Mouse (Mus musculus): ENCODE results near the gene Ncbp2. TPM values are rescaled to one million over a fixed set of nuclear protein-coding genes. Genes with fewer than 3 reads are reported as not detected.
"Not testable (repeated sequence)": the region's sequence is repeated elsewhere in the genome, so short reads cannot be mapped to it uniquely, and the experiment has no call there.

Gene Ncbp2
- polyA plus RNA-seq, 1 experiment from 2014 or later, result 165 TPM

DNA sequence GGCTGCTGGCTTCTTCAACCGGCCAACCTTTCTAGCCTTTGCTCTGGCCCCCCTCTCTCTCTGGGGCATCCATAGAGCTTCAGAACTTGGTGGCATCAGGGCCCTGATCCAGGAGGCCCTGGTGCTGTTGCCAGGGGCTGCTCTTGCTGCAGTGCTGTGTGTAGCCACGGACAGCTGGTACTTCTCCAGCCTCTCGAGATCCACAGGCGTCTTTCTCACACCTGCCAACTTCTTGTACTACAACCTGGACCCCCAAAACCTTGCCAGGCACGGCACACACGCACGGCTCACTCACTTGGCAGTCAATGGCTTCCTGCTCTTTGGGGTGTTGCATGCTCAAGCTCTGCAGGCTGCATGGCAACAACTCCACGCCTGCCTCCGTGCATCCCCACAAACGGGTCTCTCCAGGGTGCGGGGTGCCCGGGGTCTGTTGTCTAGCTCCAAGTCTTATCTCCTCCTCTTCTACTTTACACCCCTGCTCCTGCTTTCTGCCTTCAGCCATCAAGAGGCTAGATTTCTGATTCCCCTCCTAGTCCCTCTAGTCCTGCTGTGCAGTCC lies 3.5 kb upstream of the Ncbp2 start:
- H3K36me3 ChIP-seq (ENCODE audit: control insufficient read depth, insufficient read depth, low read length), result no peaks in the 10 kb centered on the region
- H3K27me3 ChIP-seq (ENCODE audit: control insufficient read depth, insufficient read depth, low read length), result no peaks in the 10 kb centered on the region
- H3K27ac ChIP-seq (ENCODE audit: low read depth, low read length), result no peak overlapping the region
- ATAC-seq (ENCODE audit: low FRiP score) (no peak), DNase-seq (ENCODE audit: low spot score, missing footprints) (no peak)
- no peak overlapping the region for H3K9ac ChIP-seq (ENCODE audit: low read length)
- WGBS, result 86% methylated on average over 12 of the region's 12 CpGs
- peaks cover 20% of the 10 kb centered on the region for H3K4me1 ChIP-seq (ENCODE audit: control insufficient read depth, insufficient read depth, low read length)
- H3K9me3 ChIP-seq (ENCODE audit: control insufficient read depth, low read length), result no peaks in the 10 kb centered on the region
- H3K4me3 ChIP-seq (ENCODE audit: low read depth, low read length), result no peak overlapping the region
- H3K4me2 ChIP-seq, result no peak overlapping the region

DNA sequence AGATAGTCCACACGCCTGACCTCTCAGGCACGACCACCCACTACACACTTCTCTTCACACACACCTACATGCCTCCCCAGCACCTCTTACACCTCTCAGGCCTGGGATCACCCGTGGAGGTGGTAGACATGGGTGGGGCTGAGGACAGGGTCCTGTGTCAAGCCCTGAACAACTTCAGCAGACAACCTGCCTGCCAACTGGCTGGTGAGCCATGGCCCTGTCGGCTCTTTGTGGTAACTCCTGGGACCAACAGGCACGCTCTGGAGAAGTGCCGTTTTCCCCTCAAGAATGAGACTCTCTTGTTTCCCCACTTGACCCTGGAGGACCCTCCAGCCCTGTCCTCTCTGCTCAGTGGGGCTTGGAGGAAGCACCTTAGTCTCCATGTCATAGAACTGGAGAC lies 2.9 kb upstream of the Ncbp2 start:
- Histone ChIP-seq H3K4me2 (no peak overlapping the region), H3K9ac (ENCODE audit: low read length) (no peak overlapping the region), H3K4me1 (ENCODE audit: control insufficient read depth, insufficient read depth, low read length) (peaks cover 20% of the 10 kb centered on the region), H3K9me3 (ENCODE audit: control insufficient read depth, low read length) (no peaks in the 10 kb centered on the region), H3K36me3 (ENCODE audit: control insufficient read depth, insufficient read depth, low read length) (no peaks in the 10 kb centered on the region), H3K27me3 (ENCODE audit: control insufficient read depth, insufficient read depth, low read length) (no peaks in the 10 kb centered on the region), H3K4me3 (ENCODE audit: low read depth, low read length) (no peak overlapping the region), H3K27ac (ENCODE audit: low read depth, low read length) (no peak overlapping the region)
- DNase-seq (ENCODE audit: low spot score, missing footprints), result peak; percentile 68
- 90% methylated on average over 6 of the region's 6 CpGs for WGBS
- ATAC-seq (ENCODE audit: low FRiP score), result no peak

DNA sequence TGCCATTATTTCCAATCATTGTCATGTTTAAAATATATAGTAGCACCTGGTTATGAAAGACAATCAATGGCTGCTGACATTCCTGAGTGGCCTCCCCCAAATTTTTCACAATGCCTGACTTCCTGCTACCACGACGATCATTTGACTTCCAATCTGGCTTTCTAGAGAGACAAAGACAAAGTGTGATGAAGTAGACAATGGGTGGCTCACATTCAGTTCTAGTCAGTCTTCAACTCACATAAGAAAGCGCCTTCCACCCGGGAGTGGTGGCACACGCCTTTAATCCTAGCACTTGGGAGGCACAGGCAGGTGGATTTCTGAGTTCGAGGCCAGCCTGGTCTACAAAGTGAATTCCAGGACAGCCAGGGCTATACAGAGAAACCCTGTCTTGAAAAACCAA lies 2.3 kb upstream of the Ncbp2 start:
- peak; percentile 74 for DNase-seq (ENCODE audit: low spot score, missing footprints)
- 89% methylated on average over 6 of the region's 6 CpGs for WGBS
- not testable (repeated sequence) for H3K4me2 ChIP-seq; H3K27ac ChIP-seq (ENCODE audit: low read depth, low read length); H3K4me3 ChIP-seq (ENCODE audit: low read depth, low read length); H3K9ac ChIP-seq (ENCODE audit: low read length); H3K9me3 ChIP-seq (ENCODE audit: control insufficient read depth, low read length); H3K27me3 ChIP-seq (ENCODE audit: control insufficient read depth, insufficient read depth, low read length); H3K36me3 ChIP-seq (ENCODE audit: control insufficient read depth, insufficient read depth, low read length); ATAC-seq (ENCODE audit: low FRiP score)
- H3K4me1 ChIP-seq (ENCODE audit: control insufficient read depth, insufficient read depth, low read length), result peaks cover 20% of the 10 kb centered on the region

DNA sequence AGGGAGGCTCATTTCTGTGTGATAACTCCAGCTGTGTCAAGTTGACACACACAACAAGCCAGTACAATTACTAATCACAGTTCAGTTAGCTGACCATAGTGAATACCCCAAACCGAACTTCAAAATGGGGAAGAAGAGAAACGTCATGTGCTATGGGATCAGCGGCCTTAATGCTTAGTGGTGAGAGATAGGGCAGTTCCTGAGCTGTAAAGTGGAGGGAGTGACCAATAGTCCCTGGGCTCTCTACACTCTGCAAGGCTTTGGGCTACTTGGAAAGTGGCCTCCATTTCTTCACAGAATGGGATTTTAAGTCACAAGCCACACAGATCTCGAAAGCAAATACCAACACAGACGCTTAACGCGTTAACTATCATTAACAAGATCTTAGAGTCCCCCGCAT lies 980 bp upstream of the Ncbp2 start:
- peak overlapping the region; percentile 93 for H3K9ac ChIP-seq (ENCODE audit: low read length)
- no peak overlapping the region for H3K27ac ChIP-seq (ENCODE audit: low read depth, low read length)
- peak overlapping the region; percentile 94 for H3K4me3 ChIP-seq (ENCODE audit: low read depth, low read length)
- H3K36me3 ChIP-seq (ENCODE audit: control insufficient read depth, insufficient read depth, low read length), result no peaks in the 10 kb centered on the region
- DNase-seq (ENCODE audit: low spot score, missing footprints) (no peak), ATAC-seq (ENCODE audit: low FRiP score) (no peak)
- no peaks in the 10 kb centered on the region for H3K27me3 ChIP-seq (ENCODE audit: control insufficient read depth, insufficient read depth, low read length)
- no peaks in the 10 kb centered on the region for H3K9me3 ChIP-seq (ENCODE audit: control insufficient read depth, low read length)
- WGBS, result 38% methylated on average over 8 of the region's 8 CpGs
- H3K4me1 ChIP-seq (ENCODE audit: control insufficient read depth, insufficient read depth, low read length), result peaks cover 20% of the 10 kb centered on the region
- H3K4me2 ChIP-seq, result peak overlapping the region; percentile 56

DNA sequence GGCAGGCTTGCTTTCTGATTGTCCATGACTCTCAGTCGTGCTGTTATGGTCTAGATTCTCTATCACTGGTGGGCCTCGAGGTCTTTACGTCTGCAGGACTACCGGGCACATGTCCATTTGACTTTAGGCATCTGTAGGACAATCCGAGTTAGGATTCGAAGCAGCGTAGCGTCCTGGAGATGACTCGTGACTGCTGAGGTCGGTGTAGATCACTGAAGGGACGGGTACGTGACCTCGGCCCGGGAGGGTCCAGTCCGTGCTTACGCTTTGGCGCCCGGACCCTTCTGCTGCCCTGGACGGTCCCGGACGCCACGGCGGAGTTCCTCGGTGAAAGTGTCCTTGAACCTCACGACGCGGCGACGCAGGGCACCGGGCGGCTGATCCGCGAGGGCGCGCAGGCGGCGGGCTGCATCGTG lies 404 bp upstream of the Ncbp2 start:
- no peaks in the 10 kb centered on the region for H3K36me3 ChIP-seq (ENCODE audit: control insufficient read depth, insufficient read depth, low read length)
- ATAC-seq (ENCODE audit: low FRiP score), result peak; percentile 3
- H3K27ac ChIP-seq (ENCODE audit: low read depth, low read length), result peak overlapping the region; percentile 76

DNA sequence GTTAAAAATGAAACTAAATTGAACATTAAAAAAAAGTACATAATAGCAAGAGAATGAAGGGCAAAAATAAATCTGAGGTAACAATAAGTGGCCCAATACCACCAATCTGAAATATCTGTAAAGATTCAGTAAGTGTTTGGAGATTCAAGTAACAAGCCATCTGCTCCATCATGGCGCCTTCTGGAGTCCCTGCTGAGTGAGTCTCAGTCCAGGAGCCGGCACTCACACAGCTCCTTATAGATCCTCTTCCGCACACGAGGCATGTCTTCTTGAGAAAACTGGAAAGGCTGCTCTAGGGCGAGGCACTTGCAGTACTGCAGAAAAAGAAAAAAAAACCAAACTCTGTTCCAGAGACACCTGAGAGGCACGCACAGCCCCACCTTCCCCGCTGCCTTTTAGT lies 14.9 kb downstream of the Ncbp2 start:
- Histone ChIP-seq H3K4me1 (ENCODE audit: control insufficient read depth, insufficient read depth, low read length) (no peaks in the 10 kb centered on the region), H3K4me2 (no peak overlapping the region), H3K27me3 (ENCODE audit: control insufficient read depth, insufficient read depth, low read length) (no peaks in the 10 kb centered on the region), H3K9ac (ENCODE audit: low read length) (no peak overlapping the region), H3K9me3 (ENCODE audit: control insufficient read depth, low read length) (no peaks in the 10 kb centered on the region), H3K4me3 (ENCODE audit: low read depth, low read length) (no peak overlapping the region), H3K27ac (ENCODE audit: low read depth, low read length) (no peak overlapping the region), H3K36me3 (ENCODE audit: control insufficient read depth, insufficient read depth, low read length) (peaks cover 7% of the 10 kb centered on the region; the same call in 1 of the 2 replicates)
- ATAC-seq (ENCODE audit: low FRiP score), result no peak
- no peak for DNase-seq (ENCODE audit: low spot score, missing footprints)
- 93% methylated on average over 7 of the region's 7 CpGs for WGBS

More for the DNA sequence above, 404 bp upstream of the Ncbp2 start:
- Histone ChIP-seq H3K4me2 (peak overlapping the region; percentile 56), H3K4me1 (ENCODE audit: control insufficient read depth, insufficient read depth, low read length) (peaks cover 20% of the 10 kb centered on the region), H3K9me3 (ENCODE audit: control insufficient read depth, low read length) (no peaks in the 10 kb centered on the region), H3K9ac (ENCODE audit: low read length) (peak overlapping the region; percentile 93), H3K4me3 (ENCODE audit: low read depth, low read length) (peak overlapping the region; percentile 94), H3K27me3 (ENCODE audit: control insufficient read depth, insufficient read depth, low read length) (no peaks in the 10 kb centered on the region)
- 1% methylated on average over 38 of the region's 38 CpGs for WGBS
- DNase-seq (ENCODE audit: low spot score, missing footprints), result no peak

DNA sequence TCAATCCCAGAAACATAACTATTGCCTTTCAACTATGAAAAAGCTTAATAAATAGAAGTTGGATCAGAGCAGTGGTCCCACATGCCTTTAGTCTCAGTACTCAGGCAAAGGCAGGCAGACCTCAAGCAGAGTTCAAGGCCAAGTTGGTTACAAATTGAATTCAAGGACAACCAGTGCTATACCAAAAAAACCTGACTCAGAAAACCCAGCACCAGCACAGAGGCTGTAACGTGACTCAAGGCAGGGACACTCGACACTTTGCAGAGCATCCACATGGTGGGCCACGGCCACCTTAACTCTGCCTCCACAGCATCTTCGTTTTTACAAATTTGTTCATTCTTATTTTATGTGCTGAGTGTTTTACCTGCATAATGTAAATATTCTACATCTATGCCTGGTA lies 26.9 kb downstream of the Ncbp2 start:
- H3K27ac ChIP-seq (ENCODE audit: low read depth, low read length), result no peak overlapping the region
- no peak overlapping the region for H3K9ac ChIP-seq (ENCODE audit: low read length)
- H3K9me3 ChIP-seq (ENCODE audit: control insufficient read depth, low read length), result no peaks in the 10 kb centered on the region
- no peak for DNase-seq (ENCODE audit: low spot score, missing footprints)
- peaks cover 6% of the 10 kb centered on the region for H3K36me3 ChIP-seq (ENCODE audit: control insufficient read depth, insufficient read depth, low read length)
- ATAC-seq (ENCODE audit: low FRiP score), result no peak
- WGBS, result 92% methylated on average over 4 of the region's 4 CpGs
- H3K4me1 ChIP-seq (ENCODE audit: control insufficient read depth, insufficient read depth, low read length), result no peaks in the 10 kb centered on the region
- no peak overlapping the region for H3K4me2 ChIP-seq
- no peak overlapping the region for H3K4me3 ChIP-seq (ENCODE audit: low read depth, low read length)
- H3K27me3 ChIP-seq (ENCODE audit: control insufficient read depth, insufficient read depth, low read length), result no peaks in the 10 kb centered on the region

DNA sequence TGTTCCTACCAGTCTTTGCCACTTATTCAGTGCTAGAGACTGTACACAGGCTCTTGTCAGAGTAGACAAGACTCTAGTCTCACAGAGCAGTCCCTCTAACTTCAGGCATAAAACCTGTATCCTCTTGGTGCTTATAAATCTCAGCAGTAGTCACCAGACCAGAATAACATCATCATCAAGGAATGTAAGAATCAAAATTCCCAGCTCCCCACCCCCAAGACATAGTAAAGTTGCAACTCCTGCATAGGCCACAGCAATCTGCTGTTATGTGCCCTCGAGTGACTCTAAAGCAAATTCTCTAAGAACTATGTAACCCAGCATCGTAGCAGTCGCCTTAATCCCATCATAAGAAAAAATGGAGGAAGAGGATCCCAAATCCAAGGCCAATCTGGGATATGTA lies 31.2 kb downstream of the Ncbp2 start:
- H3K36me3 ChIP-seq (ENCODE audit: control insufficient read depth, insufficient read depth, low read length), result peaks cover 6% of the 10 kb centered on the region
- H3K4me2 ChIP-seq, result no peak overlapping the region
- no peaks in the 10 kb centered on the region for H3K9me3 ChIP-seq (ENCODE audit: control insufficient read depth, low read length)
- DNase-seq (ENCODE audit: low spot score, missing footprints) (no peak), ATAC-seq (ENCODE audit: low FRiP score) (no peak)
- no peak overlapping the region for H3K4me3 ChIP-seq (ENCODE audit: low read depth, low read length)
- H3K27ac ChIP-seq (ENCODE audit: low read depth, low read length), result no peak overlapping the region
- no peaks in the 10 kb centered on the region for H3K27me3 ChIP-seq (ENCODE audit: control insufficient read depth, insufficient read depth, low read length)
- no peak overlapping the region for H3K9ac ChIP-seq (ENCODE audit: low read length)
- no peaks in the 10 kb centered on the region for H3K4me1 ChIP-seq (ENCODE audit: control insufficient read depth, insufficient read depth, low read length)
- 97% methylated on average over 3 of the region's 3 CpGs for WGBS

DNA sequence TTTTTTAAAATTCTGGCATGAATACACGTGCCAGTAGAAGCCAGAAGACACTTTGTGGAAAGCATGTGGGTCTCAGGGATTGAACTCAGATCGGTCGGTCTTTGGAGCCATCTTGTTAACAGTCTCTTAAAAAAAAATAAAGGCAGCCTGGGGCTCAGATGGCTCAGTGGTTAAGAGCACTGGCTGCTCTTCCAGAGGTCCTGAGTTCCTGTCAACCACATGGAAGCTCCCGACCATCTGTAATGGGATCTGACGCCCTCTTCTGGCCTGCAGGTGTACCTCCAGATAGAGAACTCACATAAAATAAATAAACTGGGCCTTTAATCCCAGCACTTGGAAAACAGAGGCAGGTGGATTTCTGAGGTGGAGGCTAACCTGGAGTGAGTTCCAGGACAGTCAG lies 32.6 kb downstream of the Ncbp2 start:
- DNase-seq (ENCODE audit: low spot score, missing footprints) (no peak), ATAC-seq (ENCODE audit: low FRiP score) (no peak)
- no peaks in the 10 kb centered on the region for H3K27me3 ChIP-seq (ENCODE audit: control insufficient read depth, insufficient read depth, low read length)
- H3K36me3 ChIP-seq (ENCODE audit: control insufficient read depth, insufficient read depth, low read length), result peaks cover 6% of the 10 kb centered on the region
- H3K4me1 ChIP-seq (ENCODE audit: control insufficient read depth, insufficient read depth, low read length), result no peaks in the 10 kb centered on the region
- H3K4me2 ChIP-seq, result no peak overlapping the region
- H3K27ac ChIP-seq (ENCODE audit: low read depth, low read length), result no peak overlapping the region
- no peaks in the 10 kb centered on the region for H3K9me3 ChIP-seq (ENCODE audit: control insufficient read depth, low read length)
- no peak overlapping the region for H3K9ac ChIP-seq (ENCODE audit: low read length)
- H3K4me3 ChIP-seq (ENCODE audit: low read depth, low read length), result no peak overlapping the region
- WGBS, result 82% methylated on average over 5 of the region's 5 CpGs
